Mouse (Mus musculus) T-cell, adult 2 months (primary cell): ENCODE results near the gene Myo18b.

ENCODE experiments used
- DNase-seq: peaks from one replicate; pipeline ENCODE4 v3.0.0; 2022; ENCODE audit warnings: low spot score

The Myo18b gene

GRCm38 (mm10) chr5:112895674-112896654 lies at the start of gene Myo18b:
Gene Myo18b, minus strand, starts transcription at chr5:112896362.
- DNase-seq, result no peak

- DNase-seq, result no peak
These were observed 49.8 kb upstream of the Myo18b start for GRCm38 (mm10) chr5:112945925-112946324.

GRCm38 (mm10) chr5:112942244-112942643 lies 46.1 kb upstream of the Myo18b start:
- DNase-seq, result no peak

GRCm38 (mm10) chr5:112941001-112941400 lies 44.8 kb upstream of the Myo18b start:
- DNase-seq, result no peak

- no peak for DNase-seq
These were observed 40.5 kb upstream of the Myo18b start for GRCm38 (mm10) chr5:112936632-112937031.

GRCm38 (mm10) chr5:112935436-112935835 lies 39.3 kb upstream of the Myo18b start:
- no peak for DNase-seq

GRCm38 (mm10) chr5:112932878-112933567 lies 36.9 kb upstream of the Myo18b start:
- no peak for DNase-seq

GRCm38 (mm10) chr5:112931901-112932300 lies 35.7 kb upstream of the Myo18b start:
- no peak for DNase-seq

- DNase-seq, result no peak
These were observed 32.2 kb upstream of the Myo18b start for GRCm38 (mm10) chr5:112928201-112928881.

- DNase-seq, result no peak
These were observed 29.3 kb upstream of the Myo18b start for GRCm38 (mm10) chr5:112925422-112925821.

- DNase-seq, result no peak
These were observed 28.6 kb upstream of the Myo18b start for GRCm38 (mm10) chr5:112924806-112925205.

- DNase-seq, result no peak
These were observed 27.7 kb upstream of the Myo18b start for GRCm38 (mm10) chr5:112923841-112924240.

- no peak for DNase-seq
These were observed 25.8 kb upstream of the Myo18b start for GRCm38 (mm10) chr5:112921914-112922313.

GRCm38 (mm10) chr5:112910381-112910780 lies 14.2 kb upstream of the Myo18b start:
- DNase-seq, result no peak

- DNase-seq, result no peak
These were observed 12.0 kb upstream of the Myo18b start for GRCm38 (mm10) chr5:112908169-112908614.

GRCm38 (mm10) chr5:112907504-112907903 lies 11.3 kb upstream of the Myo18b start:
- no peak for DNase-seq

- DNase-seq, result no peak
These were observed 2.6 kb downstream of the Myo18b start for GRCm38 (mm10) chr5:112893462-112894060.

- no peak for DNase-seq
These were observed 3.8 kb downstream of the Myo18b start for GRCm38 (mm10) chr5:112892411-112892810.

GRCm38 (mm10) chr5:112888651-112889050 lies 7.5 kb downstream of the Myo18b start:
- no peak for DNase-seq

GRCm38 (mm10) chr5:112886687-112887491 lies 9.3 kb downstream of the Myo18b start:
- no peak for DNase-seq
